Mouse (Mus musculus) thymus, adult 2 months (tissue): Measurements from ENCODE around the gene Zfp275.

ENCODE experiments used
- CTCF ChIP-seq: fragments of 200-500 bp; IDR thresholded peaks from 2 replicates; pipeline ENCODE4 v1.5.1; 2012; ENCODE audit warnings: mild to moderate bottlenecking, control low read depth, low read length, moderate library complexity, borderline replicate concordance; ENCODE audit not compliant: control insufficient read depth, poor library complexity, insufficient read depth; ENCODE audit errors: extremely low read depth
- POLR2A ChIP-seq: fragments of 200-500 bp; IDR thresholded peaks from 2 replicates; pipeline ENCODE4 v1.6.1; 2012; ENCODE audit warnings: mild to moderate bottlenecking, low read length, control low read depth, moderate library complexity; ENCODE audit not compliant: control insufficient read depth, poor library complexity, insufficient read depth; ENCODE audit errors: extremely low read depth

DNA sequence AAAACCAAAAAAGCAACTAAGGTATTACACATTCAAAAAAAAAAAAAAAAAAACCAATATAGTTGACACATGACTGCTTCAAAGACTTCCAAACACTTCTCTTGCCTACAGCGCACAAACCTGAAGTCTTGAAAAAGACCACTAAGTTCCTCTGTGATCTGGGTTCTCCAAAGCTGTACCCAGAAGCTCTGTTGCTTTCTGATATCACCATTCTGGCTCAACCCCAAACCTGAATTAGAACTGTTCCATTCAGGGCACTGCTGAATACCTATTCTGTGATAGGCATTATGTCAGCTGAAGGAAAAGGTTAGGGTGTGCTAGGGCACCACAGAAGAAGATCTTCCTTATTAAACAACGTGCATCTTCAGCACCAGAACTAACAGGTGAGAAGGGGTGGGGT is 15.2 kb upstream of the Zfp275 start:
- TF ChIP-seq POLR2A (no peak), CTCF (no peak)
